Mouse (Mus musculus) stomach, embryonic 15.5 days (tissue): ENCODE data around the gene Samm50. TPM values are rescaled to one million over a fixed set of nuclear protein-coding genes. Genes with fewer than 3 reads are reported as not detected.

ENCODE experiments used
- ATAC-seq: fragments of 200-750 bp; cut with Nextera tagmentation; 2 replicates; pipeline ENCODE4 v1.8.0; 2017; ENCODE audit warnings: low read depth, moderate number of reproducible peaks, moderate TSS enrichment; ENCODE audit not compliant: insufficient read depth, low FRiP score
- H3K27ac ChIP-seq: fragments of 300-500 bp; sonication (generic); 2 replicates; pipeline ENCODE4 v1.5.1; 2015; ENCODE audit warnings: mild to moderate bottlenecking, inconsistent platforms
- H3K27me3 ChIP-seq: fragments of 300-500 bp; sonication (generic); replicated peaks from 2 replicates; pipeline ENCODE4 v1.6.1; 2015; ENCODE audit warnings: inconsistent platforms
- H3K36me3 ChIP-seq: fragments of 300-500 bp; sonication (generic); 2 replicates; pipeline ENCODE4 v1.6.1; 2015; ENCODE audit warnings: inconsistent platforms
- H3K4me1 ChIP-seq: fragments of 300-500 bp; sonication (generic); 2 replicates; pipeline ENCODE4 v1.6.1; 2015; ENCODE audit warnings: inconsistent platforms
- H3K4me2 ChIP-seq: fragments of 300-500 bp; sonication (generic); 2 replicates; pipeline ENCODE4 v1.6.1; 2015; ENCODE audit warnings: mild to moderate bottlenecking, inconsistent platforms
- H3K4me3 ChIP-seq: fragments of 300-500 bp; sonication (generic); replicated peaks from 2 replicates; pipeline ENCODE4 v1.5.1; 2015; ENCODE audit warnings: inconsistent platforms
- H3K9ac ChIP-seq: fragments of 300-500 bp; sonication (generic); 2 replicates; pipeline ENCODE4 v1.6.1; 2015; ENCODE audit warnings: inconsistent platforms
- H3K9me3 ChIP-seq: fragments of 300-500 bp; sonication (generic); 2 replicates; pipeline ENCODE4 v1.6.1; 2016; ENCODE audit warnings: inconsistent platforms
- WGBS: fragments of 180-500 bp; shearing (Covaris S2); methylation state at CpG from one replicate; pipeline ENCODE4 v1.1.7; 2015; 5-methylcytosine and 5-hydroxymethylcytosine counted together
- polyA plus RNA-seq: library from polyadenylated mRNA; unstranded; fragments of >200 nt; fragmentation: Nextera tagmentation; extraction: Ambion mirVana; gene quantifications from 2 replicates; pipeline ENCODE4 v1.2.1, GENCODE M21; 2015

Samm50 gene
- polyA plus RNA-seq, 1 experiment from 2014 or later, result 103 TPM

GRCm38 (mm10) chr15:84212031-84212755 is 20.2 kb downstream of the Samm50 start:
- Histone ChIP-seq H3K4me3 (no peak overlapping the region), H3K9me3 (no peaks in the 10 kb centered on the region), H3K4me2 (no peak overlapping the region), H3K9ac (no peak overlapping the region), H3K4me1 (0 out of 2 replicates have a peak, but pooled peaks cover 4% of the 10 kb centered on the region), H3K36me3 (peaks cover 26% of the 10 kb centered on the region), H3K27me3 (no peaks in the 10 kb centered on the region), H3K27ac (no peak overlapping the region)
- peak; percentile 40 for ATAC-seq
- 40% methylated on average over 6 of the region's 6 CpGs for WGBS

- WGBS, result 92% methylated on average over 2 of the region's 2 CpGs
- no peak for ATAC-seq
- H3K4me3 ChIP-seq, result no peak overlapping the region
Observed at GRCm38 (mm10) chr15:84212756-84213105, 20.7 kb downstream of the Samm50 start.

GRCm38 (mm10) chr15:84213162-84213739 is 21.2 kb downstream of the Samm50 start:
- peaks cover 21% of the 10 kb centered on the region for H3K36me3 ChIP-seq
- 0 out of 2 replicates have a peak, but pooled peaks cover 4% of the 10 kb centered on the region for H3K4me1 ChIP-seq
- ATAC-seq, result no peak

More at GRCm38 (mm10) chr15:84212756-84213105, 20.7 kb downstream of the Samm50 start:
- H3K9me3 ChIP-seq, result no peaks in the 10 kb centered on the region
- no peak overlapping the region for H3K4me2 ChIP-seq
- no peaks in the 10 kb centered on the region for H3K27me3 ChIP-seq
- H3K36me3 ChIP-seq, result peaks cover 24% of the 10 kb centered on the region
- no peak overlapping the region for H3K9ac ChIP-seq
- H3K27ac ChIP-seq, result no peak overlapping the region
- H3K4me1 ChIP-seq, result 0 out of 2 replicates have a peak, but pooled peaks cover 4% of the 10 kb centered on the region

GRCm38 (mm10) chr15:84214476-84214875 is 22.4 kb downstream of the Samm50 start:
- ATAC-seq, result no peak
- peaks cover 16% of the 10 kb centered on the region for H3K36me3 ChIP-seq
- 96% methylated on average over 7 of the region's 7 CpGs for WGBS
- no peak overlapping the region for H3K4me3 ChIP-seq
- H3K27me3 ChIP-seq, result no peaks in the 10 kb centered on the region
- H3K4me1 ChIP-seq, result 0 out of 2 replicates have a peak, but pooled peaks cover 7% of the 10 kb centered on the region
- H3K9me3 ChIP-seq, result no peaks in the 10 kb centered on the region
- no peak overlapping the region for H3K27ac ChIP-seq
- no peak overlapping the region for H3K4me2 ChIP-seq
- no peak overlapping the region for H3K9ac ChIP-seq

More at GRCm38 (mm10) chr15:84213162-84213739, 21.2 kb downstream of the Samm50 start:
- no peak overlapping the region for H3K4me3 ChIP-seq
- 86% methylated on average over 6 of the region's 6 CpGs for WGBS
- no peak overlapping the region for H3K4me2 ChIP-seq
- no peaks in the 10 kb centered on the region for H3K27me3 ChIP-seq
- no peak overlapping the region for H3K9ac ChIP-seq
- H3K9me3 ChIP-seq, result no peaks in the 10 kb centered on the region
- H3K27ac ChIP-seq, result no peak overlapping the region

- no peak for ATAC-seq
- Histone ChIP-seq H3K4me2 (no peak overlapping the region), H3K36me3 (peaks cover 15% of the 10 kb centered on the region), H3K4me1 (0 out of 2 replicates have a peak, but pooled peaks cover 7% of the 10 kb centered on the region), H3K27ac (no peak overlapping the region), H3K4me3 (no peak overlapping the region), H3K9ac (no peak overlapping the region), H3K9me3 (no peaks in the 10 kb centered on the region), H3K27me3 (no peaks in the 10 kb centered on the region)
- WGBS, result 65% methylated on average over 2 of the region's 2 CpGs
Observed at GRCm38 (mm10) chr15:84215273-84215672, 23.2 kb downstream of the Samm50 start.

- H3K27me3 ChIP-seq, result no peaks in the 10 kb centered on the region
- H3K4me3 ChIP-seq, result no peak overlapping the region
- H3K9me3 ChIP-seq, result no peaks in the 10 kb centered on the region
- no peak overlapping the region for H3K27ac ChIP-seq
- H3K36me3 ChIP-seq, result peaks cover 11% of the 10 kb centered on the region
- no peak for ATAC-seq
- 0 out of 2 replicates have a peak, but pooled peaks cover 7% of the 10 kb centered on the region for H3K4me1 ChIP-seq
- no peak overlapping the region for H3K4me2 ChIP-seq
- no peak overlapping the region for H3K9ac ChIP-seq
Observed at GRCm38 (mm10) chr15:84216026-84216425, 24.0 kb downstream of the Samm50 start.

GRCm38 (mm10) chr15:84216461-84217084 is 24.5 kb downstream of the Samm50 start:
- no peaks in the 10 kb centered on the region for H3K27me3 ChIP-seq
- H3K36me3 ChIP-seq, result peaks cover 11% of the 10 kb centered on the region
- ATAC-seq, result no peak
- H3K27ac ChIP-seq, result no peak overlapping the region
- H3K9me3 ChIP-seq, result no peaks in the 10 kb centered on the region
- no peak overlapping the region for H3K4me3 ChIP-seq
- WGBS, result 30% methylated on average over 7 of the region's 7 CpGs
- no peak overlapping the region for H3K4me2 ChIP-seq
- 0 out of 2 replicates have a peak, but pooled peaks cover 7% of the 10 kb centered on the region for H3K4me1 ChIP-seq
- H3K9ac ChIP-seq, result no peak overlapping the region

GRCm38 (mm10) chr15:84217969-84218782 is 26.1 kb downstream of the Samm50 start:
- Histone ChIP-seq H3K27ac (peak overlapping the region; percentile 19; the same call in 1 of the 2 replicates), H3K27me3 (no peaks in the 10 kb centered on the region), H3K4me1 (0 out of 2 replicates have a peak, but pooled peaks cover 7% of the 10 kb centered on the region), H3K4me2 (no peak overlapping the region), H3K9ac (no peak overlapping the region), H3K4me3 (no peak overlapping the region), H3K9me3 (no peaks in the 10 kb centered on the region), H3K36me3 (peaks cover 11% of the 10 kb centered on the region)
- WGBS, result 23% methylated on average over 23 of the region's 23 CpGs
- ATAC-seq, result no peak

GRCm38 (mm10) chr15:84218783-84219271 is 26.8 kb downstream of the Samm50 start:
- no peak overlapping the region for H3K9ac ChIP-seq
- no peaks in the 10 kb centered on the region for H3K9me3 ChIP-seq
- H3K4me2 ChIP-seq, result no peak overlapping the region
- H3K36me3 ChIP-seq, result peaks cover 11% of the 10 kb centered on the region
- H3K4me3 ChIP-seq, result no peak overlapping the region
- H3K4me1 ChIP-seq, result 0 out of 2 replicates have a peak, but pooled peaks cover 7% of the 10 kb centered on the region
- H3K27me3 ChIP-seq, result no peaks in the 10 kb centered on the region
- WGBS, result 11% methylated on average over 9 of the region's 9 CpGs
- ATAC-seq, result peak; percentile 32; the same call in 1 of the 2 replicates
- peak overlapping the region; percentile 19; the same call in 1 of the 2 replicates for H3K27ac ChIP-seq

GRCm38 (mm10) chr15:84221539-84221938 is 29.5 kb downstream of the Samm50 start:
- H3K4me3 ChIP-seq, result no peak overlapping the region
- 70% methylated on average over 5 of the region's 5 CpGs for WGBS

GRCm38 (mm10) chr15:84223423-84223822 is 31.4 kb downstream of the Samm50 start:
- 32% methylated on average over 6 of the region's 6 CpGs for WGBS
- ATAC-seq, result no peak
- no peak overlapping the region for H3K9ac ChIP-seq
- no peaks in the 10 kb centered on the region for H3K27me3 ChIP-seq
- no peak overlapping the region for H3K4me3 ChIP-seq
- 0 out of 2 replicates have a peak, but pooled peaks cover 3% of the 10 kb centered on the region for H3K4me1 ChIP-seq
- H3K27ac ChIP-seq, result no peak overlapping the region
- H3K4me2 ChIP-seq, result no peak overlapping the region
- no peaks in the 10 kb centered on the region for H3K36me3 ChIP-seq
- H3K9me3 ChIP-seq, result no peaks in the 10 kb centered on the region

More at GRCm38 (mm10) chr15:84221539-84221938, 29.5 kb downstream of the Samm50 start:
- ATAC-seq, result no peak
- Histone ChIP-seq H3K9me3 (no peaks in the 10 kb centered on the region), H3K4me1 (0 out of 2 replicates have a peak, but pooled peaks cover 7% of the 10 kb centered on the region), H3K9ac (no peak overlapping the region), H3K36me3 (no peaks in the 10 kb centered on the region), H3K4me2 (no peak overlapping the region), H3K27me3 (no peaks in the 10 kb centered on the region), H3K27ac (no peak overlapping the region)
